Mouse (Mus musculus): ENCODE results near the gene Dydc1.
A peak's percentile ranks its signal among the peaks of the same experiment; 100 is the strongest.
"Not testable (repeated sequence)": the region's sequence is repeated elsewhere in the genome, so short reads cannot be mapped to it uniquely, and the experiment has no call there.

Gene Dydc1

GRCm38 (mm10) chr14:41072229-41072943, at the start of gene Dydc1:
Dydc1 (plus strand) TSS chr14:41072911.
- DNase-seq (ENCODE audit: low spot score in 2 of 2): no peak

GRCm38 (mm10) chr14:41025087-41025486, 47.6 kb upstream of the Dydc1 start:
- DNase-seq (ENCODE audit: low spot score in 2 of 2): no peak

GRCm38 (mm10) chr14:41025594-41026284, 47.0 kb upstream of the Dydc1 start:
- no peak for DNase-seq (ENCODE audit: low spot score in 2 of 2)

- DNase-seq (ENCODE audit: low spot score in 2 of 2): no peak
These were observed 43.4 kb upstream of the Dydc1 start for GRCm38 (mm10) chr14:41029303-41029702.

GRCm38 (mm10) chr14:41030989-41031513, 41.7 kb upstream of the Dydc1 start:
- DNase-seq (ENCODE audit: low spot score in 2 of 2): no peak

- peak; percentile 40 to 70 for DNase-seq (ENCODE audit: low spot score in 2 of 2)
These were observed 39.3 kb upstream of the Dydc1 start for GRCm38 (mm10) chr14:41033135-41034110.

- peak; percentile 23 to 53 for DNase-seq (ENCODE audit: low spot score in 2 of 2)
These were observed 37.4 kb upstream of the Dydc1 start for GRCm38 (mm10) chr14:41035146-41035798.

GRCm38 (mm10) chr14:41047402-41047801, 25.3 kb upstream of the Dydc1 start:
- no peak for DNase-seq (ENCODE audit: low spot score in 2 of 2)

- DNase-seq (ENCODE audit: low spot score in 2 of 2): no peak
These were observed 22.2 kb upstream of the Dydc1 start for GRCm38 (mm10) chr14:41050471-41050870.

GRCm38 (mm10) chr14:41052481-41052880, 20.2 kb upstream of the Dydc1 start:
- DNase-seq (ENCODE audit: low spot score in 2 of 2): no peak

GRCm38 (mm10) chr14:41053190-41053589, 19.5 kb upstream of the Dydc1 start:
- DNase-seq (ENCODE audit: low spot score in 2 of 2): not testable (repeated sequence)

- no peak for DNase-seq (ENCODE audit: low spot score in 2 of 2)
These were observed 7.5 kb upstream of the Dydc1 start for GRCm38 (mm10) chr14:41065168-41065567.

- no peak for DNase-seq (ENCODE audit: low spot score in 2 of 2)
These were observed 6.3 kb upstream of the Dydc1 start for GRCm38 (mm10) chr14:41066416-41066815.

GRCm38 (mm10) chr14:41069108-41069507, 3.6 kb upstream of the Dydc1 start, which contains the start of gene Dydc2:
Dydc2 (minus strand) TSS chr14:41069208.
- no peak for DNase-seq (ENCODE audit: low spot score in 2 of 2)

- no peak for DNase-seq (ENCODE audit: low spot score in 2 of 2)
These were observed 2.4 kb upstream of the Dydc1 start for GRCm38 (mm10) chr14:41070343-41070742.

- DNase-seq (ENCODE audit: low spot score in 2 of 2): no peak
These were observed 199 bp downstream of the Dydc1 start for GRCm38 (mm10) chr14:41072944-41073275.

GRCm38 (mm10) chr14:41082408-41082807, 9.7 kb downstream of the Dydc1 start:
- DNase-seq (ENCODE audit: low spot score in 2 of 2): no peak

GRCm38 (mm10) chr14:41087509-41087908, 14.8 kb downstream of the Dydc1 start:
- no peak for DNase-seq (ENCODE audit: low spot score in 2 of 2)

- no peak for DNase-seq (ENCODE audit: low spot score in 2 of 2)
These were observed 18.1 kb downstream of the Dydc1 start for GRCm38 (mm10) chr14:41090777-41091176.

GRCm38 (mm10) chr14:41094114-41094513, 21.4 kb downstream of the Dydc1 start:
- no peak for DNase-seq (ENCODE audit: low spot score in 2 of 2)

- no peak for DNase-seq (ENCODE audit: low spot score in 2 of 2)
These were observed 23.7 kb downstream of the Dydc1 start for GRCm38 (mm10) chr14:41096296-41096860.

Data from natural killer cell, adult 2 months (primary cell).